Mouse (Mus musculus) spleen, embryonic (tissue): ENCODE measurements at regions not wholly inside any gene's neighbourhood (a gene's known extent, or its start where the extent isn't known, plus 50 kb on each side); places are given as distances from the start of the nearest gene placed in this dataset.

Source experiments
- CTCF ChIA-PET: fragments of 350-600 bp; sonication (Branson Sonifier 250); formaldehyde crosslinking; loops from one replicate; lab custom pipeline; 2022; lab: Charles Lee

GRCm38 (mm10) chr9:61862071-61862480 is 52.3 kb downstream of the Rplp1 start:
- CTCF ChIA-PET, result no interaction called here

- CTCF ChIA-PET, result no interaction called here
Observed at GRCm38 (mm10) chr9:61860147-61860546, 54.2 kb downstream of the Rplp1 start.

GRCm38 (mm10) chr9:61859438-61859837 is 54.9 kb downstream of the Rplp1 start:
- CTCF ChIA-PET, result interaction anchor here (0.6 to 0.7 kb wide), 3 partner anchors 20 to 756 kb away, joined by 3 read pairs; no protein-coding TSS in a partner anchor

GRCm38 (mm10) chr9:61857817-61858216 is 56.5 kb downstream of the Rplp1 start:
- CTCF ChIA-PET, result interaction anchor here (0.6 kb wide), 1 partner anchor 485 kb away, joined by 4 read pairs; no protein-coding TSS in a partner anchor

- CTCF ChIA-PET, result no interaction called here
Observed at GRCm38 (mm10) chr9:61856686-61857085, 57.7 kb downstream of the Rplp1 start.

GRCm38 (mm10) chr9:61855686-61856085 is 58.7 kb downstream of the Rplp1 start:
- CTCF ChIA-PET, result interaction anchor here (0.6 kb wide), 1 partner anchor 45 kb away, joined by 3 read pairs; no protein-coding TSS in a partner anchor

- CTCF ChIA-PET, result no interaction called here
Observed at GRCm38 (mm10) chr9:61853841-61854240, 60.5 kb downstream of the Rplp1 start.

- CTCF ChIA-PET, result no interaction called here
Observed at GRCm38 (mm10) chr9:61851331-61851730, 63.0 kb downstream of the Rplp1 start.

- CTCF ChIA-PET, result no interaction called here
Observed at GRCm38 (mm10) chr9:61848401-61848800, 65.9 kb downstream of the Rplp1 start.

- CTCF ChIA-PET, result no interaction called here
Observed at GRCm38 (mm10) chr9:61847496-61847895, 66.8 kb downstream of the Rplp1 start.

- CTCF ChIA-PET, result interaction anchor here (0.6 to 0.7 kb wide), 2 partner anchors 33 to 395 kb away, joined by 3 to 11 read pairs; no protein-coding TSS in a partner anchor
Observed at GRCm38 (mm10) chr9:61844645-61845044, 69.7 kb downstream of the Rplp1 start.

GRCm38 (mm10) chr9:61844141-61844540 is 70.2 kb downstream of the Rplp1 start:
- CTCF ChIA-PET, result interaction anchor here (0.5 to 0.7 kb wide), 3 partner anchors 18 to 394 kb away, joined by 3 to 16 read pairs (median 11); no protein-coding TSS in a partner anchor

GRCm38 (mm10) chr9:61843513-61843912 is 70.8 kb downstream of the Rplp1 start:
- CTCF ChIA-PET, result interaction anchor here (0.5 to 0.6 kb wide), 2 partner anchors 18 to 175 kb away, joined by 3 to 16 read pairs; no protein-coding TSS in a partner anchor

GRCm38 (mm10) chr9:61842384-61842783 is 72.0 kb downstream of the Rplp1 start:
- CTCF ChIA-PET, result no interaction called here

- CTCF ChIA-PET, result no interaction called here
Observed at GRCm38 (mm10) chr9:61841222-61841621, 73.1 kb downstream of the Rplp1 start.

GRCm38 (mm10) chr9:61840353-61840752 is 74.0 kb downstream of the Rplp1 start:
- CTCF ChIA-PET, result no interaction called here

- CTCF ChIA-PET, result no interaction called here
Observed at GRCm38 (mm10) chr9:61833226-61833625, 81.1 kb downstream of the Rplp1 start.

GRCm38 (mm10) chr9:61830236-61830635 is 84.1 kb downstream of the Rplp1 start:
- CTCF ChIA-PET, result interaction anchor here (0.6 to 1.2 kb wide), 5 partner anchors 24 to 778 kb away, joined by 3 to 6 read pairs (median 3); no protein-coding TSS in a partner anchor

GRCm38 (mm10) chr9:61829736-61830135 is 84.6 kb downstream of the Rplp1 start:
- CTCF ChIA-PET, result interaction anchor here (1.0 to 1.2 kb wide), 2 partner anchors 23 to 451 kb away, joined by 3 read pairs; no protein-coding TSS in a partner anchor

- CTCF ChIA-PET, result interaction anchor here (0.6 to 1.2 kb wide), 2 partner anchors 23 to 1063 kb away, joined by 3 to 4 read pairs; no protein-coding TSS in a partner anchor
Observed at GRCm38 (mm10) chr9:61829301-61829700, 85.0 kb downstream of the Rplp1 start.

GRCm38 (mm10) chr9:61827721-61828120 is 86.6 kb downstream of the Rplp1 start:
- CTCF ChIA-PET, result interaction anchor here (0.7 kb wide), 1 partner anchor 223 kb away, joined by 3 read pairs; no protein-coding TSS in a partner anchor

GRCm38 (mm10) chr9:61827014-61827413 is 87.3 kb downstream of the Rplp1 start:
- CTCF ChIA-PET, result interaction anchor here (0.6 kb wide), 1 partner anchor 76 kb away, joined by 3 read pairs; no protein-coding TSS in a partner anchor

- CTCF ChIA-PET, result interaction anchor here (0.6 kb wide), 2 partner anchors 17 to 77 kb away, joined by 3 to 16 read pairs; no protein-coding TSS in a partner anchor
Observed at GRCm38 (mm10) chr9:61826415-61826814, 87.9 kb downstream of the Rplp1 start.
